Mouse (Mus musculus): ENCODE measurements around the gene C1qb. TPM values are rescaled to one million over a fixed set of nuclear protein-coding genes. Genes with fewer than 3 reads are reported as not detected.

C1qb gene
- polyA plus RNA-seq (2017; shearing (Covaris generic)) = 10 to 100 TPM in 1 of 2 experiments, 1 to 10 TPM in 1; 1.6 to 21.4 TPM

GRCm38 (mm10) chr4:136886101-136886500 is at the start of gene C1qb:
Gene C1qb, minus strand, starts transcription at chr4:136886187.

DNA sequence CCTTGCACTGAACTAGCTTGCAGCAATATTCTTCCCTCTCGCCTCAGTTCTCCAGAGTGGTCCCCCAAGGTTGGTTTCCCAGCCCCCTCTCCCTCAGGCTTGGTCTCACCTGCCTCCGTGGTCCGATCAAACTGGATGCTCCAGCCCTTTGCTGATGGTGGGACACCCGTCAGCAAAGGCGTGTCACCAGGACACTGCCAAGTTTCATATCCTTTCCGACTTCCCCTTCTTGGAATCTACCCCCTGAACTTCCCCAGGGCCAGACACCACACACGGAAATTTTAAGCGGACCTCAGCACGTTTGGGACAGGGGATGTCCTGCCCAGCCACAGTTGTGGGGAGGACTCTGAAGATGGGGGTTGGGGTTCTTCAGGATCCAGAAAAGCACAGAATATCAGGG is 12.7 kb upstream of the C1qb start, which contains the start of gene C1qa:
Gene C1qa (minus strand): TSS at position 167 of the 400 bp plus-strand sequence.

GRCm38 (mm10) chr4:136892811-136893210 is 6.8 kb upstream of the C1qb start, which contains the start of gene C1qc:
Gene C1qc, minus strand, starts transcription at chr4:136893065.

DNA sequence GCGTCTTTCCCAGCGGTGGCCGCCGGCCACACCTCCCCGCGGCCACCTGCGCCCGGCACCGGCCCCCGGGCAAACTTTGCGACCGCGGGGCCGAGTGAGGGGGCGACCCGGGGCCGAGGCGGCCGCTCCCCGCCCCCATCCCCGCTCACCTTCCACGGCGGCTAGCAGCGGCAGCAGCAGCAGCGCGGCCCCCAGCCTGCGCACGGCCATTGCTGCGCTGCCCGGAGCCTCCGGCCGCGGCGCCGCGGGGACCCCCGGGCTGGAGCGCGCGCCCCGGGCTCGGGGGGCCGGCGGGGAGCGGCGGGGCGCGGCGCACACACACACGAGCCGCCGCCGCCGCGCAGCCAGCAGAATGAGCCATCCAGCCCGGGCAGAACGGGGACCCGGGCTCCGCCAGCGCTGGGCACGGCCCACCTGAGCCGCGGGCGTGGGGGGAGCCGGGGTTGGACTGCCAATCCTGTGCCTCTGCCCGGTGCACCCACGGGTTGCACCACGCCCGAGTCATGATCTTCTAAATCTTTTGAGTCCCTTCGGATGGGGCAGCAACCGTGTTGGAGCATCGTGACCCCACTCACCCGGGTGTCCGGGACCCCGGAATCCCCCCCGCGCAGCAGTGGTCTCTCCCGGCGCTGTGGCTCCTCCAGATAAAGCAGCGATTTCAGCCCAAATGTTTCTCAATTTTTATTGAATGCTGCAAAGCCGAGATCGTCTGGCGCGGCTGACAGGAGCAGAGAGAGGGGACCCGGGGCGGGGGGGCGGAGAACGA is 50.2 kb downstream of the C1qb start, which contains the start of gene Ephb2:
Gene Ephb2 (minus strand): TSS at position 368 of the 766 bp plus-strand sequence.

Other genes starting within 250 kb of the C1qb start
- gene Ephb2, start 50.2 kb downstream of the C1qb start, polyA plus RNA-seq (2017; shearing (Covaris generic)) = 1 to 10 TPM in 1 of 2 experiments, under 1 TPM in 1; 0.12 to 2.1 TPM
- gene C1qc, start 6.9 kb upstream of the C1qb start, polyA plus RNA-seq (2017; shearing (Covaris generic)) = 10 to 100 TPM in 1 of 2 experiments, under 1 TPM in 1; 0.95 to 17.4 TPM
- 10 to 100 TPM in 1 of 2 experiments, 1 to 10 TPM in 1; 2.1 to 18.9 TPM for gene C1qa, start 12.6 kb upstream of the C1qb start, polyA plus RNA-seq (2017; shearing (Covaris generic))
- gene Epha8, start 70.6 kb upstream of the C1qb start, polyA plus RNA-seq (2017; shearing (Covaris generic)) = not detected
- gene Zbtb40, start 162.6 kb upstream of the C1qb start, polyA plus RNA-seq (2017; shearing (Covaris generic)) = 10 to 100 TPM in 1 of 2 experiments, 1 to 10 TPM in 1; 9.3 to 11.2 TPM